Mouse (Mus musculus): ENCODE data around the gene Tab2.

GRCm38 (mm10) chr10:7943006-7943405 lies 13.0 kb downstream of the Tab2 start:
- TF ChIP-seq MYOD1 (IDR thresholded peaks at IDR 0.05; ENCODE audit: control insufficient read depth in 1 of 3, insufficient read length in 2 of 3, low read depth in 2 of 3), result no peak
- TF ChIP-seq E2F4 (IDR thresholded peaks at IDR 0.05; ENCODE audit: insufficient read depth), result no peak
- no peak for TF ChIP-seq POLR2A (IDR thresholded peaks at IDR 0.05; ENCODE audit: insufficient read length, low read depth)
- TF ChIP-seq MAX (IDR thresholded peaks at IDR 0.05; ENCODE audit: low read depth), result no peak
